Mouse (Mus musculus): ENCODE measurements around the gene Snx4. TPM values are rescaled to one million over a fixed set of nuclear protein-coding genes. Genes with fewer than 3 reads are reported as not detected.
A peak's percentile ranks its signal among the peaks of the same experiment; 100 is the strongest.

Snx4 gene
- total and polyA plus RNA-seq, 3 experiments, result 11.7 to 21.7 (median 21.5) TPM

GRCm38 (mm10) chr16:33344379-33344778 lies 93.1 kb downstream of the Snx4 start:
- Histone ChIP-seq H3K27me3 (ENCODE audit: control insufficient read depth, insufficient read depth, low read length) (no peaks in the 10 kb centered on the region), H3K79me2 (replicated peaks; ENCODE audit: control insufficient read depth, insufficient read depth, low read length) (no peaks in the 10 kb centered on the region), H3K4me3 (no peak overlapping the region), H3K9ac (ENCODE audit: low read depth, low read length) (no peak overlapping the region), H3K27ac (no peak overlapping the region), H3K4me1 (ENCODE audit: control insufficient read depth, insufficient read depth, low read length) (no peaks in the 10 kb centered on the region), H3K36me3 (ENCODE audit: control insufficient read depth, insufficient read depth, low read length) (no peaks in the 10 kb centered on the region)
- DNase-seq, result no peak
- intact Hi-C loops (cut with DNase I), result no loop called here
- TF ChIP-seq POLR2A (IDR thresholded peaks at IDR 0.05; ENCODE audit: insufficient read depth, low read depth, low read length) (no peak), CTCF (IDR thresholded peaks at IDR 0.05) (no peak), EP300 (IDR thresholded peaks at IDR 0.05; ENCODE audit: insufficient read depth, low read depth, low read length) (no peak)
- WGBS, result 64% methylated on average over 9 of the region's 9 CpGs

- intact Hi-C loops (cut with DNase I), result no loop called here
- no peaks in the 10 kb centered on the region for H3K79me2 ChIP-seq (replicated peaks; ENCODE audit: control insufficient read depth, insufficient read depth, low read length)
- no peaks in the 10 kb centered on the region for H3K4me1 ChIP-seq (ENCODE audit: control insufficient read depth, insufficient read depth, low read length)
- no peak overlapping the region for H3K9ac ChIP-seq (ENCODE audit: low read depth, low read length)
- H3K27me3 ChIP-seq (ENCODE audit: control insufficient read depth, insufficient read depth, low read length), result no peaks in the 10 kb centered on the region
- peak in 1 of 2 experiments; percentile 22 for DNase-seq
- H3K4me3 ChIP-seq, result no peak overlapping the region
- H3K27ac ChIP-seq, result no peak overlapping the region
- H3K36me3 ChIP-seq (ENCODE audit: control insufficient read depth, insufficient read depth, low read length), result no peaks in the 10 kb centered on the region
- no peak for TF ChIP-seq EP300 (IDR thresholded peaks at IDR 0.05; ENCODE audit: insufficient read depth, low read depth, low read length)
- no peak for TF ChIP-seq POLR2A (IDR thresholded peaks at IDR 0.05; ENCODE audit: insufficient read depth, low read depth, low read length)
- no peak for TF ChIP-seq CTCF (IDR thresholded peaks at IDR 0.05)
- 71% methylated on average over 4 of the region's 4 CpGs for WGBS
These were observed 93.6 kb downstream of the Snx4 start for GRCm38 (mm10) chr16:33344875-33345274.

- WGBS, result 50% methylated on average over 3 of the region's 3 CpGs
- DNase-seq, result no peak
- Histone ChIP-seq H3K4me1 (ENCODE audit: control insufficient read depth, insufficient read depth, low read length) (no peaks in the 10 kb centered on the region), H3K27ac (no peak overlapping the region), H3K36me3 (ENCODE audit: control insufficient read depth, insufficient read depth, low read length) (no peaks in the 10 kb centered on the region), H3K27me3 (ENCODE audit: control insufficient read depth, insufficient read depth, low read length) (no peaks in the 10 kb centered on the region), H3K9ac (ENCODE audit: low read depth, low read length) (no peak overlapping the region), H3K79me2 (replicated peaks; ENCODE audit: control insufficient read depth, insufficient read depth, low read length) (no peaks in the 10 kb centered on the region), H3K4me3 (no peak overlapping the region)
- no peak for TF ChIP-seq CTCF (IDR thresholded peaks at IDR 0.05)
- TF ChIP-seq POLR2A (IDR thresholded peaks at IDR 0.05; ENCODE audit: insufficient read depth, low read depth, low read length), result no peak
- no peak for TF ChIP-seq EP300 (IDR thresholded peaks at IDR 0.05; ENCODE audit: insufficient read depth, low read depth, low read length)
- intact Hi-C loops (cut with DNase I), result no loop called here
These were observed 95.1 kb downstream of the Snx4 start for GRCm38 (mm10) chr16:33346376-33346775.

GRCm38 (mm10) chr16:33347134-33347533 lies 95.9 kb downstream of the Snx4 start:
- Histone ChIP-seq H3K27me3 (ENCODE audit: control insufficient read depth, insufficient read depth, low read length) (no peaks in the 10 kb centered on the region), H3K9ac (ENCODE audit: low read depth, low read length) (no peak overlapping the region), H3K79me2 (replicated peaks; ENCODE audit: control insufficient read depth, insufficient read depth, low read length) (no peaks in the 10 kb centered on the region), H3K4me3 (no peak overlapping the region), H3K4me1 (ENCODE audit: control insufficient read depth, insufficient read depth, low read length) (no peaks in the 10 kb centered on the region), H3K27ac (no peak overlapping the region), H3K36me3 (ENCODE audit: control insufficient read depth, insufficient read depth, low read length) (no peaks in the 10 kb centered on the region)
- TF ChIP-seq POLR2A (IDR thresholded peaks at IDR 0.05; ENCODE audit: insufficient read depth, low read depth, low read length) (no peak), CTCF (IDR thresholded peaks at IDR 0.05) (no peak), EP300 (IDR thresholded peaks at IDR 0.05; ENCODE audit: insufficient read depth, low read depth, low read length) (no peak)
- WGBS, result 52% methylated on average over 5 of the region's 5 CpGs
- no peak for DNase-seq
- intact Hi-C loops (cut with DNase I), result no loop called here

Other genes starting within 250 kb of the Snx4 start
- gene Iqcg, start 195.2 kb upstream of the Snx4 start, total RNA-seq (2021), result under 1 TPM; 0.57 to 0.84 TPM
- 0.09 and 0.25 TPM in 2 replicates for gene Iqcg, start 195.2 kb upstream of the Snx4 start, polyA plus RNA-seq (2012; rRNA removed)
- gene Rpl35a, start 195.0 kb upstream of the Snx4 start, total RNA-seq (2021), result 100 to 1,000 TPM; 298 to 319 TPM
- 167 and 313 TPM in 2 replicates for gene Rpl35a, start 195.0 kb upstream of the Snx4 start, polyA plus RNA-seq (2012; rRNA removed)
- 1 to 10 TPM; 1.9 to 2.0 TPM for gene Lmln, start 188.9 kb upstream of the Snx4 start, total RNA-seq (2021)
- gene Lmln, start 188.9 kb upstream of the Snx4 start, polyA plus RNA-seq (2012; rRNA removed), result 1.1 and 1.8 TPM in 2 replicates
- 10 to 100 TPM; 17.0 to 18.4 TPM for gene Osbpl11, start 66.4 kb upstream of the Snx4 start, total RNA-seq (2021)
- 8.9 and 12.0 TPM in 2 replicates for gene Osbpl11, start 66.4 kb upstream of the Snx4 start, polyA plus RNA-seq (2012; rRNA removed)
- gene Zfp148, start 129.4 kb downstream of the Snx4 start, total RNA-seq (2021), result 10 to 100 TPM; 37.9 to 40.9 TPM
- gene Zfp148, start 129.4 kb downstream of the Snx4 start, polyA plus RNA-seq (2012; rRNA removed), result 6.1 and 12.3 TPM in 2 replicates